Mouse (Mus musculus) central nervous system, embryonic 14 days (tissue): ENCODE measurements around the gene Klf13. TPM values are rescaled to one million over a fixed set of nuclear protein-coding genes. Genes with fewer than 3 reads are reported as not detected.

ENCODE experiments used
- polyA plus RNA-seq: library from polyadenylated mRNA; depleted of rRNA; stranded (reverse); fragments of >200 nt; gene quantifications from 2 replicates; pipeline ENCODE4 v1.2.3, GENCODE M21; 2012; rRNA removed

Klf13 gene
- polyA plus RNA-seq, result 13.6 and 14.6 TPM in 2 replicates

DNA sequence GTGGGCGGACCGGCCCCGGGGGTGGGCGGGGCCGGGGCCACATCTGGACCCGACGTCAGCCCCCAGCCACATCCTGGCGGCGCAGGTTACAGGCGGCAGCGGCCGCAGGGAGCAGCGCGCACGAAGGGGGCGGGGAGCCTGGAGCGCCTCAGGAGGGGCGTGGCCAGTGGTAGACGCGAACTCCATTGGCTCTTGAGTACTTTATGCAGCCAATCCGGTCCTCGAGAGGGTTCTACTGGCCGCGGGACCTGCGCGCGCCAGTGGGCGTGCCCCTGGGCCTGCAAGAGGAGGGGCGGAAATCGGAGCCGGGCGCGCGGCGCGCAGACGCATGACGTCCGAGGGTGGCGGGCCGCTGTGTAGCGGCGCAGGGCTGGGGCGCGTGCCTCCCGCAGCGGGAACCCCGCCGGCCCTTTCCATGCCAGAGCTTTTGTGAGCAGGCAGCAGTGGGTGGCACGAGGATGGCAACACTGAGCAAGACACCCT lies at the start of gene Klf13:
Gene Klf13 (minus strand): TSS at position 2 of the 483 bp plus-strand sequence.

DNA sequence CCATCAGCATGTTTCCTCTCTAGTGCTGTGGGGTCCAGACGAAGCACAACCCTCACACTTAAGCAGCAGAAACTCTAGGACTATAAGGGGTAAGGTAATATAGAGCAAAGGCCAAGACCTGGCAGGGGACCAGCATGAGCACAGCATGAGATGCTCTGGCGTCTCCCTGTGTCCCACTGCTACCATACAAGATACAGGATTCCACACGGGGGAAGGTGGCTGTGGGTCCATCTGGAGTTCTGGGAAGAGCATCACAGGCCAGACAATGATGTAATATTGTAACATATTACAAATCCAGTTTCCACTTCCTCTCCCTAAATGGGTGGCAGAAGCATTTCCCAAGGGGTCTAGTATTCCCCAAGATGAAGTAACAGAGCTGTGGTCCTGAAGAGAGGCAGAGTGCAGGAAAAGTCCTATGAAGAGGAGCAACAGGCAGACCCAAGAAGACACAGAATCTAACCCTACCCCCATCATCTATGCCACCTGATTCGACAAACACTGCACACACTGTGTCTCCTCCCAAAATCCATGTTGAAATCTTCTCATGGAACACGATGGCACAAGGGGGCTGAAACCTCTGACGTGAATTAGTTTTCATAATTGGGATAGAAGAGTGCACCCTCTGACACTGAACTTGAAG lies 22.3 kb downstream of the Klf13 start, which contains the start of gene E030018B13Rik:
Gene E030018B13Rik (plus strand): TSS at position 590 of the 640 bp plus-strand sequence.

Other genes starting within 250 kb of the Klf13 start
- gene E030018B13Rik, start 22.1 kb downstream of the Klf13 start, polyA plus RNA-seq, result not detected in 2 replicates
- gene Trpm1, start 214.9 kb upstream of the Klf13 start, polyA plus RNA-seq, result 0.20 and 0.43 TPM in 2 replicates